Mouse (Mus musculus) mesoderm, embryonic 11.5 days (tissue): Measurements from ENCODE around the gene Iqgap3.

Source experiments
- DNase-seq: peaks from one replicate; pipeline ENCODE4 v3.0.0-alpha.2; 2012; ENCODE audit warnings: low read depth, low spot score

Gene Iqgap3

GRCm38 (mm10) chr3:88094126-88094525 lies 12.4 kb downstream of the Iqgap3 start:
- DNase-seq = no peak

GRCm38 (mm10) chr3:88097666-88098065 lies 15.9 kb downstream of the Iqgap3 start:
- no peak for DNase-seq

GRCm38 (mm10) chr3:88100251-88100650 lies 18.5 kb downstream of the Iqgap3 start:
- DNase-seq = no peak

- DNase-seq = no peak
Measured at GRCm38 (mm10) chr3:88101736-88102135, 20.0 kb downstream of the Iqgap3 start.

- no peak for DNase-seq
Measured at GRCm38 (mm10) chr3:88102196-88102595, 20.4 kb downstream of the Iqgap3 start.

- DNase-seq = no peak
Measured at GRCm38 (mm10) chr3:88102611-88103010, 20.8 kb downstream of the Iqgap3 start.

- DNase-seq = no peak
Measured at GRCm38 (mm10) chr3:88106126-88106525, 24.4 kb downstream of the Iqgap3 start.

- DNase-seq = no peak
Measured at GRCm38 (mm10) chr3:88109126-88109525, 27.4 kb downstream of the Iqgap3 start.

- DNase-seq = no peak
Measured at GRCm38 (mm10) chr3:88114396-88114795, 32.6 kb downstream of the Iqgap3 start.

- DNase-seq = no peak
Measured at GRCm38 (mm10) chr3:88120117-88120651, 38.4 kb downstream of the Iqgap3 start.

- DNase-seq = no peak
Measured at GRCm38 (mm10) chr3:88121164-88122131, 39.7 kb downstream of the Iqgap3 start.

- DNase-seq = no peak
Measured at GRCm38 (mm10) chr3:88125195-88125594, 43.4 kb downstream of the Iqgap3 start.

GRCm38 (mm10) chr3:88126181-88126580 lies 44.4 kb downstream of the Iqgap3 start:
- DNase-seq = no peak

GRCm38 (mm10) chr3:88127636-88128035 lies 45.9 kb downstream of the Iqgap3 start:
- DNase-seq = no peak

- no peak for DNase-seq
Measured at GRCm38 (mm10) chr3:88128056-88128455, 46.3 kb downstream of the Iqgap3 start.

- DNase-seq = no peak
Measured at GRCm38 (mm10) chr3:88129006-88129405, 47.2 kb downstream of the Iqgap3 start.

- no peak for DNase-seq
Measured at GRCm38 (mm10) chr3:88131071-88131470, 49.3 kb downstream of the Iqgap3 start.

GRCm38 (mm10) chr3:88132492-88132891 lies 50.7 kb downstream of the Iqgap3 start:
- no peak for DNase-seq

GRCm38 (mm10) chr3:88133187-88133771 lies 51.5 kb downstream of the Iqgap3 start:
- DNase-seq = no peak

- DNase-seq = no peak
Measured at GRCm38 (mm10) chr3:88136346-88136745, 54.6 kb downstream of the Iqgap3 start.

GRCm38 (mm10) chr3:88136945-88137494 lies 55.2 kb downstream of the Iqgap3 start:
- DNase-seq = no peak

GRCm38 (mm10) chr3:88137821-88138220 lies 56.0 kb downstream of the Iqgap3 start:
- DNase-seq = no peak
